27 mouse cellular contexts compared by ENCODE assay signal in the genomic region with DNA sequence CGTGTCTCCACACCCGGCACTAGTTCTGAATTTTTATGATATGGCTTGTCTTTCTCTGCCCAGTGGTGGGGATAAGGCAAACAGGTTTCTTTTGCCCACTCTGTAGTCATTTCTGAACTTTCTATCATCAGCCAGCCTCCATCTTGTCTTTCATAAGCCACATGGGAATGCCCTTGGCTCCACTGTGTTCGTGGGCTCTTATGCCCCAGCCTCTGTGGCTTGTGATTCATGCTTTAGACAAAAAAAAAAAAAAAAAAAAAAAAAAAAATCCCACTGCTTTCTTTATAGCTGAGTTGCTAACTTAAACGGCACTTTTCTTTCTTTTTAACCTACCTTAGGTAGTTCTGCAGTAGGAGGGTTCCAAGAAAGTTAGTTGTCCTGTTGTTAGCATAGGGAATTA. TPM values are rescaled to one million over a fixed set of nuclear protein-coding genes. Genes with fewer than 3 reads are reported as not detected.
DNase-seq lines count a peak whose midpoint lies in the region; ATAC-seq and TF ChIP-seq lines count a peak whose summit lies in the region.
"Had no signal": no experiment of that assay in that cellular context is flagged by ENCODE, and none has a peak within 500 bp of the region (broad histone marks: within the 10 kb centered on the region; RNA-seq: fewer than 3 reads in every experiment).

No protein-coding gene starts in this region.

- no peak for TF ChIP-seq RAD21 in CH12.LX (IDR thresholded peaks at IDR 0.05; ENCODE audit: low read depth, low read length)

- H3K4me2 ChIP-seq in CH12.LX (ENCODE audit: insufficient read depth, low read depth, poor library complexity, severe bottlenecking), result no peak overlapping the region
- H3K4me2 ChIP-seq in midbrain, embryonic 15.5 days, result no peak overlapping the region
- H3K4me2 ChIP-seq: embryonic facial prominence, embryonic 13.5 days; heart, embryonic 11.5 days; hindbrain, embryonic 14.5 days had no signal

- H3K27me3 ChIP-seq in CH12.LX (replicated peaks), result peaks cover 2% of the 10 kb centered on the region
- no peaks in the 10 kb centered on the region for H3K27me3 ChIP-seq in midbrain, embryonic 15.5 days (replicated peaks)
- H3K27me3 ChIP-seq: embryonic facial prominence, embryonic 13.5 days had no signal

- 89% methylated on average over 4 of the region's 4 CpGs for WGBS in midbrain, embryonic 15.5 days

- no peak for TF ChIP-seq EP300 in CH12.LX (IDR thresholded peaks at IDR 0.05; ENCODE audit: low read length)

- no peaks in the 10 kb centered on the region for H3K36me3 ChIP-seq in CH12.LX (replicated peaks in 1 of 2; ENCODE audit: control insufficient read depth in 1 of 2, insufficient read depth in 1 of 2, low read length in 1 of 2)
- H3K36me3 ChIP-seq in midbrain, embryonic 15.5 days (replicated peaks), result no peaks in the 10 kb centered on the region
- H3K36me3 ChIP-seq: embryonic facial prominence, embryonic 10.5 days; embryonic facial prominence, embryonic 13.5 days had no signal

- no peak overlapping the region for H3K4me3 ChIP-seq in CH12.LX (replicated peaks in 1 of 3; ENCODE audit: low read depth in 2 of 3, low read length in 2 of 3, poor library complexity in 1 of 3)
- no peak overlapping the region for H3K4me3 ChIP-seq in bone marrow macrophage, adult 2 months (ENCODE audit: insufficient read depth, low read length)
- no peak overlapping the region for H3K4me3 ChIP-seq in midbrain, embryonic 15.5 days
- H3K4me3 ChIP-seq: embryonic facial prominence, embryonic 10.5 days; embryonic facial prominence, embryonic 13.5 days; gastrocnemius, adult 2 months had no signal

- peaks cover 2% of the 10 kb centered on the region for H3K9me3 ChIP-seq in CH12.LX (replicated peaks; ENCODE audit: low read length)
- H3K9me3 ChIP-seq in midbrain, embryonic 15.5 days, result no peaks in the 10 kb centered on the region
- H3K9me3 ChIP-seq: embryonic facial prominence, embryonic 10.5 days; embryonic facial prominence, embryonic 13.5 days had no signal

- no peak for TF ChIP-seq POLR2A in CH12.LX (IDR thresholded peaks at IDR 0.05; ENCODE audit: low read depth, low read length)
- no peak for TF ChIP-seq POLR2A in bone marrow macrophage, adult 2 months (IDR thresholded peaks at IDR 0.05; ENCODE audit: borderline replicate concordance, low read depth, low read length)

- in situ Hi-C loops in CH12.LX (cut with MboI; ENCODE audit: low pct_ligation_motif_present, low pct_unique_long_range_greater_than_20kb, low sequenced_read_pairs), result no loop called here

- DNase-seq in 3T3-L1 (ENCODE audit: low read depth, low spot score) (peak; percentile 89), CH12.LX (ENCODE audit: extremely low read depth) (no peak)
- no peak for DNase-seq in urinary bladder, adult 2 months (ENCODE audit: low spot score)
- DNase-seq in spleen, adult 12 weeks (ENCODE audit: low spot score), result no peak
- DNase-seq: adrenal gland, adult 2 months; adrenal gland, postnatal 14 days; cerebellum, adult 11-12 months; cerebellum, adult 8-10 months; cerebellum, postnatal 10 days; cerebellum, postnatal 36 days; embryo, embryonic 11 days; forebrain, postnatal 0 days; gastrocnemius, adult 2 months; gastrocnemius, postnatal 14 days; heart, adult 11 months had no signal

- H3K79me2 ChIP-seq in CH12.LX (replicated peaks; ENCODE audit: control insufficient read depth, extremely low read depth, insufficient read depth, poor library complexity, severe bottlenecking), result no peaks in the 10 kb centered on the region

- dilution Hi-C loops in CH12.LX (cut with MboI; ENCODE audit: extremely low pct_ligation_motif_present, extremely low pct_unique_long_range_greater_than_20kb, low sequenced_read_pairs), result no loop called here

- TF ChIP-seq CTCF in CH12.LX (conservative IDR thresholded peaks at IDR 0.05 in 1 of 2, IDR thresholded peaks at IDR 0.05 in 1 of 2; ENCODE audit: low read depth in 2 of 2, low read length in 2 of 2), result no peak
- TF ChIP-seq CTCF in bone marrow macrophage, adult 2 months (IDR thresholded peaks at IDR 0.05; ENCODE audit: low read depth, low read length), result no peak

- ATAC-seq in midbrain, embryonic 15.5 days (replicated peaks), result no peak
- ATAC-seq: CD4-positive, CD25-positive, alpha-beta regulatory T cell, adult 4 months; forebrain, embryonic 14.5 days; forebrain, postnatal 0 days; hindbrain, postnatal 0 days; inflammation-experienced regulatory T-cells, adult 6 months; intestine, embryonic 16.5 days had no signal

- H3K4me1 ChIP-seq in CH12.LX (ENCODE audit: control insufficient read depth in 1 of 2, insufficient read depth in 2 of 2), result peaks cover 4 to 8% of the 10 kb centered on the region in 2 experiments; a peak in 2 of 4 replicates
- H3K4me1 ChIP-seq in bone marrow macrophage, adult 2 months (ENCODE audit: control insufficient read depth, insufficient read depth, low read length), result peaks cover 57% of the 10 kb centered on the region
- no peaks in the 10 kb centered on the region for H3K4me1 ChIP-seq in midbrain, embryonic 15.5 days
- H3K4me1 ChIP-seq: embryonic facial prominence, embryonic 10.5 days had no signal

- H3K9ac ChIP-seq in CH12.LX (ENCODE audit: insufficient read depth, low read depth), result no peak overlapping the region
- no peak overlapping the region for H3K9ac ChIP-seq in midbrain, embryonic 15.5 days
- H3K9ac ChIP-seq: embryonic facial prominence, embryonic 13.5 days; forebrain, postnatal 0 days; hindbrain, embryonic 14.5 days had no signal

- no peak overlapping the region for H3K27ac ChIP-seq in CH12.LX (ENCODE audit: insufficient read depth, low read depth)
- peak overlapping the region; percentile 83 for H3K27ac ChIP-seq in bone marrow macrophage, adult 2 months (ENCODE audit: insufficient read depth, low read depth, low read length)
- H3K27ac ChIP-seq in midbrain, embryonic 15.5 days, result no peak overlapping the region
- H3K27ac ChIP-seq: embryonic facial prominence, embryonic 10.5 days; embryonic facial prominence, embryonic 13.5 days; gastrocnemius, adult 2 months; hindbrain, embryonic 14.5 days; hindbrain, postnatal 0 days had no signal

TF ChIP-seq in CH12.LX, 34 proteins besides CTCF, POLR2A, EP300 and RAD21 (continues in another document):
- TF ChIP-seq UBTF (IDR thresholded peaks at IDR 0.05; ENCODE audit: low read depth, low read length) (no peak), USF2 (conservative IDR thresholded peaks at IDR 0.05; ENCODE audit: low read depth, low read length) (no peak), TBP (conservative IDR thresholded peaks at IDR 0.05; ENCODE audit: low read depth, low read length) (no peak), POLR2AphosphoS2 (IDR thresholded peaks at IDR 0.05; ENCODE audit: low read depth, low read length) (no peak), NELFE (IDR thresholded peaks at IDR 0.05; ENCODE audit: low read depth, low read length) (no peak), JUN (IDR thresholded peaks at IDR 0.05; ENCODE audit: insufficient read depth, low read depth, low read length) (no peak), GABPA (IDR thresholded peaks at IDR 0.05; ENCODE audit: insufficient replicate concordance, low read depth, low read length) (no peak), JUND (conservative IDR thresholded peaks at IDR 0.05; ENCODE audit: low read depth, low read length) (peak; percentile 53; the same call in 1 of the 2 replicates), MAFK (IDR thresholded peaks at IDR 0.05; ENCODE audit: insufficient replicate concordance, low read length) (no peak), RCOR1 (conservative IDR thresholded peaks at IDR 0.05; ENCODE audit: low read depth, low read length) (no peak), HCFC1 (IDR thresholded peaks at IDR 0.05; ENCODE audit: low read depth, low read length) (no peak), ETS1 (conservative IDR thresholded peaks at IDR 0.05; ENCODE audit: low read depth, low read length) (no peak), ZMIZ1 (IDR thresholded peaks at IDR 0.05; ENCODE audit: low read depth, low read length) (no peak)

RNA-seq across cellular contexts. Expression of gene Slc16a11, which starts 20.4 kb away (rescaled TPM):
- total RNA-seq in CH12.LX (2012; rRNA removed), result 0.51 and 0.55 TPM in 2 replicates
- not detected in 2 replicates for total RNA-seq in CH12.LX (2014; rRNA removed)
- polyA plus RNA-seq in CH12.LX (2012; ENCODE audit: insufficient read length, low read depth), result 2.3 and 3.2 TPM in 2 replicates
- not detected in 2 replicates for polyA plus RNA-seq in bone marrow macrophage, adult 2 months (2012; ENCODE audit: insufficient read depth, insufficient read length, missing spikeins)
- polyA plus RNA-seq in urinary bladder, adult 2 months (2012; rRNA removed), result 3.0 and 4.8 TPM in 2 replicates
- 6.4 and 8.6 TPM in 2 replicates for polyA plus RNA-seq in midbrain, embryonic 15.5 days (2015; fragmentation: Nextera tagmentation; extraction: Ambion mirVana)
- total RNA-seq: gastrocnemius, adult 2 months; gastrocnemius, postnatal 4 days had no signal
- polyA plus RNA-seq: CD4-positive, CD25-positive, alpha-beta regulatory T cell, adult 4 months had no signal

RNA-seq across cellular contexts. Expression of gene Slc16a13, which starts 28.7 kb away (rescaled TPM):
- total RNA-seq in CH12.LX (2012; rRNA removed) (8.4 and 9.3 TPM in 2 replicates), CH12.LX (2014; rRNA removed) (12.0 and 13.8 TPM in 2 replicates)
- polyA plus RNA-seq in CH12.LX (2012; ENCODE audit: insufficient read length, low read depth), result 19.0 and 21.1 TPM in 2 replicates
- 6.1 and 8.5 TPM in 2 replicates for polyA plus RNA-seq in bone marrow macrophage, adult 2 months (2012; ENCODE audit: insufficient read depth, insufficient read length, missing spikeins)
- 7.0 and 8.5 TPM in 2 replicates for polyA plus RNA-seq in urinary bladder, adult 2 months (2012; rRNA removed)
- 14.2 and 15.0 TPM in 2 replicates for polyA plus RNA-seq in midbrain, embryonic 15.5 days (2015; fragmentation: Nextera tagmentation; extraction: Ambion mirVana)

RNA-seq across cellular contexts. Expression of gene Clec10a, which starts 36.2 kb away (rescaled TPM):
- total RNA-seq in CH12.LX (2012; rRNA removed), result 0.21 TPM in 1 of 2 replicates, not detected in the other
- total RNA-seq in CH12.LX (2014; rRNA removed), result not detected in 2 replicates
- not detected in 2 replicates for polyA plus RNA-seq in CH12.LX (2012; ENCODE audit: insufficient read length, low read depth)
- polyA plus RNA-seq in bone marrow macrophage, adult 2 months (2012; ENCODE audit: insufficient read depth, insufficient read length, missing spikeins), result 106 and 116 TPM in 2 replicates
- 39.6 and 49.2 TPM in 2 replicates for polyA plus RNA-seq in urinary bladder, adult 2 months (2012; rRNA removed)
- polyA plus RNA-seq in midbrain, embryonic 15.5 days (2015; fragmentation: Nextera tagmentation; extraction: Ambion mirVana), result 0.89 and 2.1 TPM in 2 replicates
- polyA plus RNA-seq: CD4-positive, CD25-positive, alpha-beta regulatory T cell, adult 4 months; heart, embryonic 11.5 days had no signal

RNA-seq across cellular contexts. Expression of gene Bcl6b, which starts 37.4 kb away (rescaled TPM):
- total RNA-seq in CH12.LX (2012; rRNA removed) (1.7 and 2.2 TPM in 2 replicates), CH12.LX (2014; rRNA removed) (0.54 and 0.71 TPM in 2 replicates)
- 0.54 and 0.72 TPM in 2 replicates for polyA plus RNA-seq in CH12.LX (2012; ENCODE audit: insufficient read length, low read depth)
- polyA plus RNA-seq in bone marrow macrophage, adult 2 months (2012; ENCODE audit: insufficient read depth, insufficient read length, missing spikeins), result 0.32 and 0.70 TPM in 2 replicates
- polyA plus RNA-seq in urinary bladder, adult 2 months (2012; rRNA removed), result 4.0 and 4.1 TPM in 2 replicates
- 5.3 and 5.6 TPM in 2 replicates for polyA plus RNA-seq in midbrain, embryonic 15.5 days (2015; fragmentation: Nextera tagmentation; extraction: Ambion mirVana)

RNA-seq across cellular contexts. Expression of gene 0610010K14Rik, which starts 45.6 kb away (rescaled TPM):
- total RNA-seq in CH12.LX (2012; rRNA removed), result 52.2 and 75.2 TPM in 2 replicates
- total RNA-seq in CH12.LX (2014; rRNA removed), result 23.8 and 27.7 TPM in 2 replicates
- polyA plus RNA-seq in CH12.LX (2012; ENCODE audit: insufficient read length, low read depth), result 140 and 153 TPM in 2 replicates
- 49.9 and 53.0 TPM in 2 replicates for polyA plus RNA-seq in bone marrow macrophage, adult 2 months (2012; ENCODE audit: insufficient read depth, insufficient read length, missing spikeins)
- 55.2 and 69.0 TPM in 2 replicates for polyA plus RNA-seq in urinary bladder, adult 2 months (2012; rRNA removed)
- 173 TPM in 2 replicates for polyA plus RNA-seq in midbrain, embryonic 15.5 days (2015; fragmentation: Nextera tagmentation; extraction: Ambion mirVana)

Comparison
In these comparisons a context has a peak if more than half of its experiments do, and no peak if none do; other contexts are left out.
1. RNA of gene Clec10a, which starts 36.2 kb away (polyA plus RNA-seq): 106 to 116 TPM in bone marrow macrophage, adult 2 months and 39.6 to 49.2 TPM in urinary bladder, adult 2 months; 0.89 to 2.1 TPM in midbrain, embryonic 15.5 days and not detected in CH12.LX; every median in the first group is over 10 times any median in the second.